Mouse (Mus musculus) liver, embryonic 16.5 days (tissue): ENCODE data around the gene Blvra. TPM values are rescaled to one million over a fixed set of nuclear protein-coding genes. Genes with fewer than 3 reads are reported as not detected.

Experiments used
- ATAC-seq: fragments of 200-750 bp; cut with Nextera tagmentation; 2 replicates; pipeline ENCODE4 v1.8.0; 2017; ENCODE audit warnings: low read depth, mild to moderate bottlenecking, moderate number of reproducible peaks, moderate library complexity
- H3K27ac ChIP-seq: fragments of 300-500 bp; sonication (generic); 2 replicates; pipeline ENCODE4 v1.5.1; 2014; ENCODE audit warnings: mild to moderate bottlenecking, low read length
- H3K27me3 ChIP-seq: fragments of 300-500 bp; sonication (generic); 2 replicates; pipeline ENCODE4 v1.6.1; 2014; ENCODE audit warnings: low read depth, low read length, mixed read lengths; ENCODE audit not compliant: control insufficient read depth, insufficient read depth
- H3K36me3 ChIP-seq: fragments of 300-500 bp; sonication (generic); 2 replicates; pipeline ENCODE4 v1.6.1; 2014; ENCODE audit warnings: mild to moderate bottlenecking; ENCODE audit not compliant: control insufficient read depth, insufficient read depth
- H3K4me1 ChIP-seq: fragments of 300-500 bp; sonication (generic); 2 replicates; pipeline ENCODE4 v1.6.1; 2014; ENCODE audit warnings: low read depth, low read length, mixed read lengths; ENCODE audit not compliant: control insufficient read depth
- H3K4me2 ChIP-seq: fragments of 300-500 bp; sonication (generic); 2 replicates; pipeline ENCODE4 v1.6.1; 2014; ENCODE audit warnings: low read depth, low read length, mixed read lengths
- H3K4me3 ChIP-seq: fragments of 300-500 bp; sonication (generic); 2 replicates; pipeline ENCODE4 v1.5.1; 2014; ENCODE audit warnings: low read depth, mild to moderate bottlenecking, low read length
- H3K9ac ChIP-seq: fragments of 300-500 bp; sonication (generic); 2 replicates; pipeline ENCODE4 v1.6.1; 2014; ENCODE audit warnings: low read depth, low read length
- H3K9me3 ChIP-seq: fragments of 300-500 bp; sonication (generic); replicated peaks from 2 replicates; pipeline ENCODE4 v1.6.1; 2016; ENCODE audit warnings: low read length; ENCODE audit not compliant: control insufficient read depth
- WGBS: fragments of 180-500 bp; shearing (Covaris S2); extraction: QIAGEN DNeasy Blood & Tissue Kit; methylation state at CpG from one replicate; pipeline ENCODE4 v1.1.7; 2014; ENCODE audit not compliant: insufficient replicate concordance; 5-methylcytosine and 5-hydroxymethylcytosine counted together
- microRNA-seq: library from miRNA; unstranded; fragments of <30 nt; microRNA quantifications from one replicate; pipeline ENCODE4, GENCODE M21; 2016
- polyA plus RNA-seq: library from polyadenylated mRNA; unstranded; fragments of >200 nt; fragmentation: Nextera tagmentation; extraction: Ambion mirVana; gene quantifications from 2 replicates; pipeline ENCODE4 v1.2.1, GENCODE M21; 2015

Gene Blvra
- polyA plus RNA-seq, 1 experiment from 2014 or later = 47.0 TPM

GRCm38 (mm10) chr2:127140011-127140410 lies 69.5 kb downstream of the Blvra start:
- H3K4me3 ChIP-seq = no peak overlapping the region
- 91% methylated on average over 7 of the region's 7 CpGs for WGBS
- no peak overlapping the region for H3K9ac ChIP-seq
- no peak overlapping the region for H3K4me2 ChIP-seq
- ATAC-seq = no peak
- H3K4me1 ChIP-seq = peaks cover 41% of the 10 kb centered on the region
- H3K36me3 ChIP-seq = peaks cover 27% of the 10 kb centered on the region
- H3K9me3 ChIP-seq = 0 out of 2 replicates have a peak, but pooled peaks cover 2% of the 10 kb centered on the region
- H3K27me3 ChIP-seq = no peaks in the 10 kb centered on the region
- H3K27ac ChIP-seq = no peak overlapping the region

GRCm38 (mm10) chr2:127142031-127142430 lies 71.6 kb downstream of the Blvra start:
- H3K4me2 ChIP-seq = peak overlapping the region; percentile 92
- H3K9me3 ChIP-seq = 0 out of 2 replicates have a peak, but pooled peaks cover 2% of the 10 kb centered on the region
- peak overlapping the region; percentile 84 for H3K9ac ChIP-seq
- peaks cover 27% of the 10 kb centered on the region for H3K36me3 ChIP-seq
- no peak for ATAC-seq
- peaks cover 49% of the 10 kb centered on the region for H3K4me1 ChIP-seq
- H3K27me3 ChIP-seq = no peaks in the 10 kb centered on the region
- H3K4me3 ChIP-seq = peak overlapping the region; percentile 75
- H3K27ac ChIP-seq = 0 out of 2 replicates have a peak overlapping the region, but pooled peaks have one; percentile 17
- 60% methylated on average over 10 of the region's 10 CpGs for WGBS

GRCm38 (mm10) chr2:127142577-127143157 lies 72.2 kb downstream of the Blvra start:
- Histone ChIP-seq H3K27me3 (no peaks in the 10 kb centered on the region), H3K9ac (peak overlapping the region; percentile 84), H3K9me3 (0 out of 2 replicates have a peak, but pooled peaks cover 2% of the 10 kb centered on the region), H3K4me3 (peak overlapping the region; percentile 75), H3K4me2 (peak overlapping the region; percentile 92), H3K27ac (peak overlapping the region; percentile 67), H3K36me3 (peaks cover 27% of the 10 kb centered on the region), H3K4me1 (peaks cover 46% of the 10 kb centered on the region)
- 11% methylated on average over 6 of the region's 6 CpGs for WGBS
- ATAC-seq = no peak

- Histone ChIP-seq H3K4me3 (peak within 1 kb of the TSS; percentile 75), H3K4me2 (peak within 1 kb of the TSS; percentile 92), H3K9ac (peak within 1 kb of the TSS; percentile 84), H3K27ac (peak within 1 kb of the TSS; percentile 67), H3K9me3 (0 out of 2 replicates have a peak, but pooled peaks cover 2% of the 10 kb centered on the region), H3K4me1 (peaks cover 46% of the 10 kb centered on the region), H3K36me3 (peaks cover 27% of the 10 kb centered on the region), H3K27me3 (no peaks in the 10 kb centered on the region)
- 4% methylated on average over 31 of the region's 31 CpGs for WGBS
- ATAC-seq = peak; percentile 99
Measured at GRCm38 (mm10) chr2:127143158-127144063, 72.9 kb downstream of the Blvra start, which contains the start of gene Itpripl1. Gene Itpripl1, minus strand, starts transcription at chr2:127143442.

- Histone ChIP-seq H3K9me3 (no peaks in the 10 kb centered on the region), H3K27ac (no peak overlapping the region; the same call in 1 of the 2 replicates)
Measured at GRCm38 (mm10) chr2:127145699-127146098, 75.2 kb downstream of the Blvra start.

More at GRCm38 (mm10) chr2:127145699-127146098, 75.2 kb downstream of the Blvra start:
- peak; percentile 43 for ATAC-seq
- no peaks in the 10 kb centered on the region for H3K27me3 ChIP-seq
- peaks cover 10% of the 10 kb centered on the region for H3K36me3 ChIP-seq
- H3K4me2 ChIP-seq = peak overlapping the region; percentile 4; the same call in 1 of the 2 replicates
- peaks cover 46% of the 10 kb centered on the region for H3K4me1 ChIP-seq
- no peak overlapping the region for H3K9ac ChIP-seq
- no peak overlapping the region for H3K4me3 ChIP-seq
- WGBS = 18% methylated on average over 3 of the region's 3 CpGs

Small RNAs within 50 kb of the gene (microRNA-seq; reads per million reads assigned to microRNA genes)
- not detected for gene Gm24081

Other genes with a start within 250 kb of the Blvra start
- gene Trpm7, start 194.4 kb upstream of the Blvra start, polyA plus RNA-seq = 15.8 and 18.4 TPM in 2 replicates
- gene Sppl2a, start 137.4 kb upstream of the Blvra start, polyA plus RNA-seq = 22.0 and 23.4 TPM in 2 replicates
- 4.3 and 5.0 TPM in 2 replicates for gene Ap4e1, start 61.9 kb upstream of the Blvra start, polyA plus RNA-seq
- 54.8 and 60.1 TPM in 2 replicates for gene Ncaph, start 63.3 kb downstream of the Blvra start, polyA plus RNA-seq
- gene Itpripl1, start 72.8 kb downstream of the Blvra start, polyA plus RNA-seq = 21.7 and 21.9 TPM in 2 replicates
- 0.68 and 0.70 TPM in 2 replicates for gene 1810024B03Rik, start 137.6 kb downstream of the Blvra start, polyA plus RNA-seq
- 23.3 and 28.2 TPM in 2 replicates for gene Snrnp200, start 137.7 kb downstream of the Blvra start, polyA plus RNA-seq
- gene Ciao1, start 177.2 kb downstream of the Blvra start, polyA plus RNA-seq = 34.7 and 39.8 TPM in 2 replicates
- 10.3 and 10.7 TPM in 2 replicates for gene Tmem127, start 177.2 kb downstream of the Blvra start, polyA plus RNA-seq
- gene Stard7, start 199.6 kb downstream of the Blvra start, polyA plus RNA-seq = 32.7 and 34.9 TPM in 2 replicates